Mouse (Mus musculus) spleen, adult 2 months (tissue): Measurements from ENCODE around the gene Vapb. TPM values are rescaled to one million over a fixed set of nuclear protein-coding genes. Genes with fewer than 3 reads are reported as not detected.

Experiments
- DNase-seq, 2 experiments: peaks; one replicate each; pipeline versions ENCODE4 v3.0.0 to v3.0.0-alpha.2; 2012 to 2021; ENCODE audit warnings: low spot score in 2 of 2, low read depth in 1 of 2
- H3K27ac ChIP-seq: fragments of 200-500 bp; 2 replicates; pipeline ENCODE4 v1.5.1; 2012; ENCODE audit warnings: low read length, inconsistent platforms; ENCODE audit not compliant: insufficient read depth
- H3K27me3 ChIP-seq: fragments of 200-500 bp; 2 replicates; pipeline ENCODE4 v1.6.1; 2012; ENCODE audit warnings: mild to moderate bottlenecking, moderate library complexity, low read length, inconsistent platforms; ENCODE audit not compliant: control insufficient read depth, insufficient read depth
- H3K36me3 ChIP-seq: fragments of 200-500 bp; 2 replicates; pipeline ENCODE4 v1.6.1; 2012; ENCODE audit warnings: mild to moderate bottlenecking, low read length, inconsistent platforms; ENCODE audit not compliant: control insufficient read depth, insufficient read depth
- H3K4me1 ChIP-seq: fragments of 200-500 bp; 2 replicates; pipeline ENCODE4 v1.6.1; 2011; ENCODE audit warnings: inconsistent platforms; ENCODE audit not compliant: control insufficient read depth, insufficient read depth, insufficient read length
- H3K4me3 ChIP-seq: fragments of 200-500 bp; 2 replicates; pipeline ENCODE4 v1.5.1; 2011; ENCODE audit warnings: mild to moderate bottlenecking, inconsistent platforms; ENCODE audit not compliant: insufficient read depth, insufficient read length; ENCODE audit errors: extremely low read depth
- CTCF ChIP-seq: fragments of 200-500 bp; IDR thresholded peaks from 2 replicates; pipeline ENCODE4 v1.5.1; 2011; ENCODE audit warnings: mild to moderate bottlenecking, inconsistent platforms; ENCODE audit not compliant: insufficient read depth, insufficient read length, insufficient replicate concordance; ENCODE audit errors: extremely low read depth
- POLR2A ChIP-seq: fragments of 200-500 bp; IDR thresholded peaks from 2 replicates; pipeline ENCODE4 v1.6.1; 2011; ENCODE audit warnings: low read depth, low read length, inconsistent platforms
- WGBS: fragments of 180-500 bp; shearing (Covaris S2); methylation state at CpG from one replicate; pipeline ENCODE4 v1.1.7; 2018; 5-methylcytosine and 5-hydroxymethylcytosine counted together
- polyA plus RNA-seq: library from polyadenylated mRNA; depleted of rRNA; stranded (reverse); fragments of >200 nt; gene quantifications from 2 replicates; pipeline ENCODE4 v1.2.3, GENCODE M21; 2012

Vapb gene
- polyA plus RNA-seq, 1 experiment = 6.9 TPM

DNA sequence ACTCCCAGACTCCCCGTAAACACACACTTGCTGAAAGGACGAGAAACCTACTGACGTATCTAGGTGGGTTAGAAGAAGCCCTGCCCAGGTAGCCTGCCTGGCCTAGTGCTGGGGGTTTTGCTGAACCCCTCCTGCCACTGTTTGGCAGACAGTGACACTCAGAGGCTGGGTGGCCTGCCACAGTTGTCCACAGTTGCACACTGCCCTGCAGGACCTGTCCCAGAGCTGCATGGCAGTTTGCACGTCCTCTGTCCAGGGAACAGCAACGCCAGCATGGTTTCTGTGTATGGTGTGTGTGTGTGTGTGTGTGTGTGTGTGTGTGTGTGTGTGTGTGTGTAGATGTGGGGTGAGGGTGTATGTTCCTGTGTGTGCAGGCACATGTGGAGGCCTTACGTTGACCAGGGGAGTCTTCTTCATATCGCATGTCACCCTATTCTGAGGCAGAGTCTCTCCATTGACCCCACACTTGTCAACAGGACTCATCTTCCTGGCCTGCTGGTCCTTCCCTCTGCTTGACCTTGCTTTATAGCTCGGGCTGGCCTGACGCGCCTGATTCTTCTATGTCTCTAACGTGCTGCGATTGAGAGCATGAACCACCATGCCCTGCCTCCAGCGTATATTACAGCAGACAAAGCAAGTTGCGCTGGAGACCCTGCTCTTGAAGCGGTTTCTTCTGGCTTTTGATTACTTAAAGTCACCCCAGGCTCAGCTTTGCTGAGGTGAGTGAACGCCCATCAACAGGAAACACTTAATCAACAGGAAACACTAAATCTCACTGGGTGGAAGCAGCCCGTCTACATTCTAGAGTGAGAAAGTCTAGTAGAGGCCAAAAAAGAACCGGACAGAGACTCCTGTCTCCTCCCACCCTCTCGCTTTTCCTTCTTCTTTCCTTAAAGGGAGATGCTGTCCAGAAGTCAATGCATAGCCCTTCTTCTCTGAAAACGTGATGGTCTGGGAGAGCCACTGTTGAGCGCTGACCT, 57.5 kb downstream of the Vapb start:
- WGBS = 69% methylated on average over 21 of the region's 21 CpGs
- DNase-seq = no peak
- no peaks in the 10 kb centered on the region for H3K4me1 ChIP-seq
- no peak overlapping the region for H3K27ac ChIP-seq
- TF ChIP-seq CTCF (no peak), POLR2A (no peak)
- H3K27me3 ChIP-seq = no peaks in the 10 kb centered on the region
- H3K4me3 ChIP-seq = no peak overlapping the region
- H3K36me3 ChIP-seq = no peaks in the 10 kb centered on the region

DNA sequence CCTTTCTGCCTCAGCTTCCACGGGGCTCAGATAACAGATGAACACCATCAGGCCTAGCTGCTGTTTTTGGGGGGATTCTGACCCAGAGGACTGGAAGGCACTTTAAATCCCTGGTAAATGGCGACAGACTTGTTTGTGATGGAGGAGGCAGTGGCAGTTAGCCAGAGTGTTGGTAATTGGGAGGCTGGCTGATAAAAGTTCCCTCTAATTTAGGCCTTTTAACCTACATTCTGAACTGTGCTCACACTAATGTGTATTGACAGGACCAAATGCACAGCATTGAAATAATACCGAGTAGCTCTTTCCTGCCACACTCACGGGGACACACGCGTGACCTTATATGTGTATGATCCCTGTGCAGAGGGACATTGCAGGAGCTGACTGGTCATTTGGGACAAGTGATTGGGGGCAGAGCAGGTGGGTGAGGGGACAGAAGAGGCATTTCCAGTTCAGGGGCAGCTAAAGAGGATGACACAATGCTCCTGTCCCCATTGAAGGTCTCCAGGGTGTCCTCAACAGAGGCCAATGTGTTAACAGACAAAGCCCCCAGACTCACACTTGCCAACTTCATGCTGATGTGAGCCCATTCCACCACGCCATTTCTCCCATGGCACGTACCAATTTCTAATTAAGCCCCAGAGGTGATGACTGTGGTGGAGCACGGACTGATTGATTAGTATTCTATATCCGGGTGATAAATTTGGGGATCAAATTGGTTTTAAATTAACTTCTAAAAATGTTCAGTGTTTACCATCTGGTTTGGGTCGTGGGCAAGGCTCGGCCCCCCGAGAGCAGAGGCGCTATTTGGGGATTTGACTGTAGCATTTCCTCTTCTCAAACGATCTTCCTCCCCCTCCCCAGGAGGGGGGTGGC, 58.7 kb downstream of the Vapb start:
- no peak for TF ChIP-seq POLR2A
- no peak for TF ChIP-seq CTCF
- no peaks in the 10 kb centered on the region for H3K36me3 ChIP-seq
- no peak overlapping the region for H3K4me3 ChIP-seq
- H3K27ac ChIP-seq = no peak overlapping the region
- DNase-seq = no peak
- no peaks in the 10 kb centered on the region for H3K4me1 ChIP-seq
- H3K27me3 ChIP-seq = no peaks in the 10 kb centered on the region
- 62% methylated on average over 15 of the region's 15 CpGs for WGBS

DNA sequence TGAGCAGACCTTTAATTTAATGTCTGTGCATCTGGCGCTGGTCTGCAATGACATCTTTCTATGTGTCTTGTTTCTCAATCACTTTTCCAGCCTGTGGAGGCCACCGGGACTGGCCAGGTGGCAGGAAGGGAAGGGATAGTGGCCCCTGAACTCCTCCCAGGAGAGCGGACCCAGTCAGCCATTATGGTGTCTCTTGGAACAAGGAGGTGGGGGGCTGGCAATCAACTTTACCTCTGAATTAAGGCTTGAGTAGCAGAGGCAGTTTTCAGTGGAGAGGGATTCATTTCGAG, 59.3 kb downstream of the Vapb start:
- 71% methylated on average over 4 of the region's 4 CpGs for WGBS
- TF ChIP-seq POLR2A (no peak), CTCF (no peak)
- Histone ChIP-seq H3K4me3 (no peak overlapping the region), H3K27ac (no peak overlapping the region), H3K27me3 (no peaks in the 10 kb centered on the region), H3K4me1 (no peaks in the 10 kb centered on the region), H3K36me3 (no peaks in the 10 kb centered on the region)
- DNase-seq = no peak

DNA sequence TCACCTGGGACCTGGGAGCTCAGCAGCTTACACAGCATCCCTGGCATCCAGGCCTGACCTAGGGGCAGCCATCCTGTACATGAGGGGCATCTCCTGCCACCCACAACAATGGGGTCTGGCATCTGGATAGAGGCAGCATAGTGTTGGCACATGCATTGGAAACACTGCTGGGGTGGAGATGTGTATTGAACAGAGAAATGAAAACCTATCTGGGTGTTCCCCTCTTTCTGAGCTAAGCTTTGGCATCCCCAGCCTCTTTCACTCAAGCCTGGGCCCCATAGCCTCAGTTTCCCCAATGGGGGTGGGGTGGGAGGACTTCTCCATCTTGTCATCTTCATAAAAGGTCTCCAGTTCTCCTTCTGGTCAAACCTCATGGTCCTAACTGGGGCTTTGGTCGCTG, 62.2 kb downstream of the Vapb start:
- Histone ChIP-seq H3K4me3 (no peak overlapping the region), H3K4me1 (no peaks in the 10 kb centered on the region), H3K27ac (no peak overlapping the region), H3K36me3 (no peaks in the 10 kb centered on the region), H3K27me3 (no peaks in the 10 kb centered on the region)
- DNase-seq = no peak
- TF ChIP-seq POLR2A (no peak), CTCF (no peak)
- 89% methylated on average over 1 of the region's 1 CpGs for WGBS

DNA sequence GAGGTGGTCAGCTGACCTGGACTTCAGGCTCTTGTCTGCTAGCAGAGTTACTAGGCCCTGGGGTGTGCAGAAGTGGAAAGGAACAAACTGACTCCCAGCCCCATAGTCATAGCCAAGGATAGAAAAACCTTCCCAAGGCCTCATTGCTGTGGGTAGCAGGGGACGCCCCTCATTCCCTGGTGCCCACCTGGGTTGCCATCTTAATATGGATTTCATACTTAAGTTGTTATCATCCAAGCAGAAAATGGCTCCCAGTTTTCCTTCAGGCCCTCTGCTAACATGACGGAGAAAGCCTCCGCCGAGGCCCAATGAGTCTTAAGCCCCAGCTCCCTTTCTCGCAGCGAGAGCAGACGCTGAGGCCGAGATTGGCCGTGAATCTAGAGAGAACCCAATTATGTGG, 63.3 kb downstream of the Vapb start:
- Histone ChIP-seq H3K27ac (no peak overlapping the region), H3K4me3 (no peak overlapping the region), H3K4me1 (no peaks in the 10 kb centered on the region), H3K27me3 (no peaks in the 10 kb centered on the region), H3K36me3 (no peaks in the 10 kb centered on the region)
- WGBS = 90% methylated on average over 9 of the region's 9 CpGs
- no peak for DNase-seq
- TF ChIP-seq CTCF (no peak), POLR2A (no peak)

DNA sequence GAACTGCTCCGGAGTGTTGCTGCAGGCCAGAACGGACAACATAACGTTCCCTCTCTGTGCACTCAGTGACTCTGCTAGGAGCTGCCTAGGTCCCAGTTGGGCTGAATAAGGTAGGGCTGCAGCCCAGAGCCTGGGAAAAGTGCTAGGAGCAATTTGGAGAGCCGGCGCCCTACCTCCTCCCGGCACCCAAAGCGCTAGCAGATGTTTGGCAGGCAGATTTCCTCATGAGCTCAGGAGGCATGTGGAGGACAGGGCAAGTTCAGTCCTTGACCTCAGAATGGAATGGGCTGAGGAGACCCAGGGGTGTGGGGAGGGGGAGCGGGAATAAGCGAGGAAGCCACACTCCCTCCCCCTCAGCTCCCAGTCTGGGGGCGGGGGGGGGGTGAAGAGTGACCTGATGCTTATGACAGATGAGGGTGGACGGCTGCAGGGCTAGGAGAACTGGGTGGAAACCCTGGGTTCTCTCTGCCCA, 64.1 kb downstream of the Vapb start:
- Histone ChIP-seq H3K36me3 (no peaks in the 10 kb centered on the region), H3K27ac (no peak overlapping the region), H3K27me3 (no peaks in the 10 kb centered on the region), H3K4me1 (no peaks in the 10 kb centered on the region), H3K4me3 (no peak overlapping the region)
- no peak for DNase-seq
- no peak for TF ChIP-seq POLR2A
- TF ChIP-seq CTCF = no peak
- WGBS = 82% methylated on average over 11 of the region's 11 CpGs
